Mouse (Mus musculus) limb, embryonic 14.5 days (tissue): ENCODE results near the gene Hist2h2ac. TPM values are rescaled to one million over a fixed set of nuclear protein-coding genes. Genes with fewer than 3 reads are reported as not detected.
"Not testable (repeated sequence)": the region's sequence is repeated elsewhere in the genome, so short reads cannot be mapped to it uniquely, and the experiment has no call there.

Experiments used
- ATAC-seq: fragments of 200-750 bp; cut with Nextera tagmentation; 2 replicates; pipeline ENCODE4 v1.8.0; 2017; ENCODE audit warnings: low read depth, moderate number of reproducible peaks, moderate TSS enrichment; ENCODE audit not compliant: low FRiP score
- DNase-seq: peaks from one replicate; pipeline ENCODE4 v3.0.0-alpha.2; 2015; ENCODE audit warnings: low spot score
- H3K27ac ChIP-seq: fragments of 300-500 bp; sonication (generic); replicated peaks from 2 replicates; pipeline ENCODE4 v1.5.1; 2014; ENCODE audit warnings: low read depth, mild to moderate bottlenecking, low read length, moderate library complexity, mixed read lengths
- H3K27me3 ChIP-seq: fragments of 300-500 bp; sonication (generic); 2 replicates; pipeline ENCODE4 v1.6.1; 2014; ENCODE audit warnings: low read length, mixed read lengths; ENCODE audit not compliant: control insufficient read depth, insufficient read depth
- H3K36me3 ChIP-seq: fragments of 300-500 bp; sonication (generic); 2 replicates; pipeline ENCODE4 v1.6.1; 2014; ENCODE audit warnings: mild to moderate bottlenecking, low read length, moderate library complexity, mixed read lengths; ENCODE audit not compliant: control insufficient read depth, insufficient read depth
- H3K4me1 ChIP-seq: fragments of 300-500 bp; sonication (generic); 2 replicates; pipeline ENCODE4 v1.6.1; 2014; ENCODE audit warnings: antibody characterized with exemption, low read length, mixed read lengths; ENCODE audit not compliant: control insufficient read depth, insufficient read depth
- H3K4me2 ChIP-seq: fragments of 300-500 bp; sonication (generic); replicated peaks from 2 replicates; pipeline ENCODE4 v1.6.1; 2014; ENCODE audit warnings: low read depth, mild to moderate bottlenecking, low read length, moderate library complexity; ENCODE audit not compliant: severe bottlenecking
- H3K4me3 ChIP-seq: fragments of 300-500 bp; sonication (generic); replicated peaks from 2 replicates; pipeline ENCODE4 v1.5.1; 2014; ENCODE audit warnings: low read length
- H3K9ac ChIP-seq: fragments of 300-500 bp; sonication (generic); 2 replicates; pipeline ENCODE4 v1.6.1; 2014; ENCODE audit warnings: mild to moderate bottlenecking, low read depth, low read length, moderate library complexity; ENCODE audit not compliant: severe bottlenecking
- H3K9me3 ChIP-seq: fragments of 300-500 bp; sonication (generic); 2 replicates; pipeline ENCODE4 v1.6.1; 2016; ENCODE audit warnings: low read length; ENCODE audit not compliant: control insufficient read depth
- POLR2A ChIP-seq: fragments of 200-500 bp; IDR thresholded peaks from 2 replicates; pipeline ENCODE4 v1.8.0; 2012; ENCODE audit warnings: inconsistent platforms, mild to moderate bottlenecking, moderate library complexity, borderline replicate concordance; ENCODE audit not compliant: insufficient read depth, insufficient read length; ENCODE audit errors: extremely low read depth
- WGBS: fragments of 180-500 bp; shearing (Covaris S2); extraction: QIAGEN DNeasy Blood & Tissue Kit; methylation state at CpG from one replicate; pipeline ENCODE4 v1.1.7; 2014; 5-methylcytosine and 5-hydroxymethylcytosine counted together
- polyA plus RNA-seq, 2 experiments: library from polyadenylated mRNA; depleted of rRNA in 1 of 2; stranded (reverse) in 1 of 2; unstranded in 1 of 2; fragments of >200 nt; fragmentation: Nextera tagmentation in 1 of 2; extraction: Ambion mirVana in 1 of 2; gene quantifications; 2 replicates each; pipeline versions ENCODE4 v1.2.1 to v1.2.3; 2012 to 2014

Hist2h2ac gene
- polyA plus RNA-seq, 2 experiments: 7.0 to 11.8 TPM

- no peaks in the 10 kb centered on the region for H3K36me3 ChIP-seq
- WGBS: 82% methylated on average over 9 of the region's 9 CpGs
- no peaks in the 10 kb centered on the region for H3K27me3 ChIP-seq
These were observed 20.1 kb upstream of the Hist2h2ac start for GRCm38 (mm10) chr3:96240799-96241197.

GRCm38 (mm10) chr3:96239949-96240798 lies 19.5 kb upstream of the Hist2h2ac start, which contains the start of gene Hist2h2aa2:
Gene Hist2h2aa2, minus strand, starts transcription at chr3:96240276.
- H3K27ac ChIP-seq: peak within 1 kb of the TSS; percentile 80
- H3K4me2 ChIP-seq: peak within 1 kb of the TSS; percentile 40
- ATAC-seq (peak; percentile 84), DNase-seq (peak; percentile 40)
- H3K9ac ChIP-seq: peak within 1 kb of the TSS; percentile 42
- H3K9me3 ChIP-seq, H3K27me3 ChIP-seq, H3K36me3 ChIP-seq: not testable (repeated sequence)
- H3K4me3 ChIP-seq: peak within 1 kb of the TSS; percentile 28
- H3K4me1 ChIP-seq: peaks cover 19% of the 10 kb centered on the region
- 14% methylated on average over 9 of the region's 85 CpGs for WGBS

More at GRCm38 (mm10) chr3:96240799-96241197, 20.1 kb upstream of the Hist2h2ac start:
- Histone ChIP-seq H3K4me3 (peak overlapping the region; percentile 22), H3K27ac (peak overlapping the region; percentile 80), H3K4me1 (peaks cover 19% of the 10 kb centered on the region), H3K4me2 (peak overlapping the region; percentile 40), H3K9me3 (no peaks in the 10 kb centered on the region), H3K9ac (peak overlapping the region; percentile 42)
- ATAC-seq: no peak
- no peak for TF ChIP-seq POLR2A
- DNase-seq: no peak

GRCm38 (mm10) chr3:96238954-96239793 lies 18.5 kb upstream of the Hist2h2ac start, which contains the start of gene Hist2h3c2:
Gene Hist2h3c2, minus strand, starts transcription at chr3:96239127.
- not testable (repeated sequence) for DNase-seq
- peak; percentile 86 for ATAC-seq

GRCm38 (mm10) chr3:96237904-96238511 lies 17.3 kb upstream of the Hist2h2ac start:
- DNase-seq (peak; percentile 32), ATAC-seq (no peak)
- Histone ChIP-seq H3K27ac (peak overlapping the region; percentile 68), H3K9me3 (no peaks in the 10 kb centered on the region), H3K4me3 (peak overlapping the region; percentile 41), H3K4me2 (peak overlapping the region; percentile 52), H3K9ac (peak overlapping the region; percentile 66), H3K27me3 (no peaks in the 10 kb centered on the region), H3K36me3 (no peaks in the 10 kb centered on the region), H3K4me1 (peaks cover 10% of the 10 kb centered on the region; the same call in 1 of the 2 replicates)
- WGBS: under 1% methylated on average over 12 of the region's 12 CpGs
- peak; percentile 45; the same call in 1 of the 2 replicates for TF ChIP-seq POLR2A

More at GRCm38 (mm10) chr3:96238954-96239793, 18.5 kb upstream of the Hist2h2ac start, which contains the start of gene Hist2h3c2:
- H3K27ac ChIP-seq: peak within 1 kb of the TSS; percentile 68
- H3K9ac ChIP-seq: peak within 1 kb of the TSS; percentile 66
- not testable (repeated sequence) for H3K36me3 ChIP-seq, H3K9me3 ChIP-seq, H3K27me3 ChIP-seq
- WGBS: 0% methylated on average over 9 of the region's 68 CpGs
- H3K4me3 ChIP-seq: peak within 1 kb of the TSS; percentile 41
- peaks cover 15% of the 10 kb centered on the region for H3K4me1 ChIP-seq
- H3K4me2 ChIP-seq: peak within 1 kb of the TSS; percentile 52
